Mouse (Mus musculus): ENCODE results near the gene Hist1h4h.
A peak's percentile ranks its signal among the peaks of the same experiment; 100 is the strongest.

The Hist1h4h gene

DNA sequence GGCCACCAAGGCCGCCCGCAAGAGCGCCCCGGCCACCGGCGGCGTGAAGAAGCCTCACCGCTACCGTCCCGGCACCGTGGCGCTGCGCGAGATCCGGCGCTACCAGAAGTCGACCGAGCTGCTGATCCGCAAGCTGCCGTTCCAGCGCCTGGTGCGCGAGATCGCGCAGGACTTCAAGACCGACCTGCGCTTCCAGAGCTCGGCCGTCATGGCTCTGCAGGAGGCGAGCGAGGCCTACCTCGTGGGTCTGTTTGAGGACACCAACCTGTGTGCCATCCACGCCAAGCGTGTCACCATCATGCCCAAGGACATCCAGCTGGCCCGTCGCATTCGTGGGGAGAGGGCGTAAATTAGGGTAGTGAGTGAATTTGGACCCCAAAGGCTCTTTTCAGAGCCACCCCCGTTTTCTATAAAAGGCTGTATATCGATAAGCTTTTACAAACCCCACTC, 45.0 kb downstream of the Hist1h4h start:
- peak; percentile 42 for DNase-seq (ENCODE audit: low read depth, low spot score)

DNA sequence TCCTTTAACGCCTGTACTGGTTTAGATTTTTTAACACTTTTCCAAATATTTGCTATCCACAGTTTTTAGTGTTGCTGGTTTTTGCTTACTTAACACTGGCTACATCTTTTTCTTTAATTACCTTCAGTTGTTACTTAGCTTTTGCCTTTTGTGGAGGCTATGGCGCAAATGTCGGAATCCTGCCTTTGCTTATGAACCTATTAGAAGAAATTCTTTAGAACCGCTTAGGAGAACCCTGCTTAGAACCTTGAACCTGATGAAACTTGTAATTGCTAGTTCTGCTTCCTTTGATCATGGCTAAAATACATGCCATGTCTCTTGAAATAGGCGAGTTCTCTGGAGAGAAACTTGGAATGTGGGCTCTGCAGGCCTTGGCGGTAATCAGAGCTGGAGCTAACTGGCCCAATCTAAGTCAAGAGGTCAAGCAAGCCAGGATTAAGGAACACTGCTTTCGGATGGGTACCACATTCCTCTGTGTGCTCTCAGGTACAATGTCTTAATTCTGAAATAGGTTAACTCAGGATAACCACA, 45.6 kb downstream of the Hist1h4h start:
- peak; percentile 81 for DNase-seq (ENCODE audit: low read depth, low spot score)

DNA sequence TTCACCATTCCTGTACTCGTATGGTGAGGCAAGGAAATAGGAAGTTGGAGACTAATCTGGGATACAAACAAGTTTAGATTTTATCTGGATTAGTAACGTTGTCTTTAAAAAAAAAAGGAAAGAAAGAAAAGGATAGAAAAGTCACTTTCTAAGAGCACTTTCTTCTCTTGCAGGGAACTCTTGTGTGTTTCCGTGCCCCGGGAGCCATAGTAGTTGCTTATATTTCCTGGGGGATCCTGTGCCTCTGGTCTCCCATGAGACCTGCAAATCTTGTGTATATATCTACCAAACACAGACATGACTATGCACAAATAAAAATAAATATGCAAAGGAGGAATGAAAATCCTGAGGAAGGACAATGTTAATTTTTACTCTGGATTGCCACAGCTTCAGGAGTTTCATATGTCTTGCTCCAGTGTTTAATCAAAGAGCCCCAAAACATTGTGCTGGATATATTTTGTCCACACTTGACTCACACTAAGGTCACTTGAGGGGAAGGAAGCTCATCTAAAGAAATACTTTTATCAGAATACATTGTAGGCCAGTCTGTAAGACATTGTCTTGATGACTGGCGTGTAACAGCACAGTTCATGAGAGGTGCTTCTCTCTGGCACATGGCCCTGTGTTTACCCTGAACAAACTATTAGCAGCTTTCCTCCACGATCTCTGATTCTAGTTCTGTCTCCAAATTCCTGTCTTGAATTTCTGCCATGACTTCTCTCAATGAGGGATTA, 46.2 kb downstream of the Hist1h4h start:
- DNase-seq (ENCODE audit: low read depth, low spot score), result no peak

DNA sequence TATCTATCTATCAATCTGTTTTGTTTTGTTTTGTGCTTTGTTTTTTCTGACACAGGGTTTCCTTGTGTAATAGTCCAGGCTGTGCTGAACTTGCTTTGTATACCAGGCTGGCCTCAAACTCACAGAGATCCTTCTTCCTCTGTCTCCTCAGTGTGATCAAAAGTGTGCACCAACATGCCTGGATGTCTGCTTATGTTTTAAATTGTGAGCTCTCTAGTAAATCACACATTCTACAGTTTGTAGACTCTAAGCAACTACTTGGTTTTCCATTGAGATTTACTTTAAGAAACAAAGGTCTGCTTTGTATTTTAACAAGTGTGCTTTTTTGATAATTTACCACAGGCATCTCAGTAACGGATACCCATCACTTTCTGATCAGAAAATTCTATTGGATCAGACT, 47.0 kb downstream of the Hist1h4h start:
- no peak for DNase-seq (ENCODE audit: low read depth, low spot score)
